Mouse (Mus musculus): ENCODE results near the gene Stat5a. TPM values are rescaled to one million over a fixed set of nuclear protein-coding genes. Genes with fewer than 3 reads are reported as not detected.
A peak's percentile ranks its signal among the peaks of the same experiment; 100 is the strongest.

Stat5a gene
- polyA plus RNA-seq, 1 experiment from 2014 or later: 11.0 TPM

DNA sequence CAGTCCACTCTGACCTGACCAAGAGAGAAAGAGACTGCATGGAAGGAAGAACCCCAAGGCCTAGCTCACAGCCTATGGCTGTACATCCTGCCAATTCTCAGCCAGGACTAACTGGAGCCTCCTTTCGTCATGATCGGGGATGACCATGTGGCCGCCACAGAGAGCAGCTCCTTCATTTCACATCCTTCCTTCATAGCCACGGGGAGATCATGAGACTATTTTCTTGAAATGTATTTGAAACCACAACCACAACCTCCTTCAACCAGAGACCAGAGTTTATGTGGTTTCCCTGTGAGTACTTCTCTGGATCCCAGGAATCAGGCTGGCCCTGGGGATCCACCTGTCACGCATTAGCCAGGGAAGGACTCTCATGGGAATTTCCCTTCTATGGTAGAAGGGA lies 6.1 kb upstream of the Stat5a start:
- Histone ChIP-seq H3K9me3 (ENCODE audit: control insufficient read depth, low read length) (no peaks in the 10 kb centered on the region), H3K9ac (ENCODE audit: low read length) (no peak overlapping the region), H3K27ac (ENCODE audit: low read length) (no peak overlapping the region), H3K4me1 (replicated peaks; ENCODE audit: control insufficient read depth, insufficient read depth, low read length) (peaks cover 18% of the 10 kb centered on the region), H3K27me3 (ENCODE audit: control insufficient read depth, insufficient read depth, low read depth, low read length) (peaks cover 6% of the 10 kb centered on the region), H3K36me3 (ENCODE audit: control insufficient read depth, insufficient read depth, low read length) (no peaks in the 10 kb centered on the region), H3K4me2 (ENCODE audit: low read depth, low read length) (no peak overlapping the region), H3K4me3 (ENCODE audit: low read length) (no peak overlapping the region)
- WGBS: 76% methylated on average over 5 of the region's 5 CpGs
- ATAC-seq (ENCODE audit: low read depth): no peak

DNA sequence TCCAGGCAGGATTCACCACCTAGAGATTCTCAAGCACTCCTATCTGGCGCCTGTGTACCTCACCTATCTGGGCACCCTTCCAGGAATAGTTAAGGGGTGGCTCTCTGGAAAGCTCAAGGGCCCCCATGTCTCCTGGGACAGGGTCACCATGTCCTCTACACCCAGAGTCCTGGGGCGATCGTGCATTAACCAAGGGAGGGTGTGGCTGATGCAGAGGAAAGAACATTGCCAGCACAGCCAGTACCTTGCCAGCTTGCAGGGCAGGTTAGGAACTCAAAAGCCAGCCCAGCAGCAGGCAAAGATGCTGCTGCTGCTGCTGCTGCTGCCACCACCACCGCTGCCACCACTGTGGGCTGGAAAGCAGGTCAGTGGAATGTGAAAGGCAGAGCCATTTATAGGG lies 4.9 kb upstream of the Stat5a start:
- Histone ChIP-seq H3K4me2 (ENCODE audit: low read depth, low read length) (no peak overlapping the region), H3K27me3 (ENCODE audit: control insufficient read depth, insufficient read depth, low read depth, low read length) (peaks cover 6% of the 10 kb centered on the region), H3K4me1 (replicated peaks; ENCODE audit: control insufficient read depth, insufficient read depth, low read length) (peaks cover 7% of the 10 kb centered on the region), H3K4me3 (ENCODE audit: low read length) (no peak overlapping the region), H3K9ac (ENCODE audit: low read length) (no peak overlapping the region), H3K36me3 (ENCODE audit: control insufficient read depth, insufficient read depth, low read length) (no peaks in the 10 kb centered on the region), H3K9me3 (ENCODE audit: control insufficient read depth, low read length) (no peaks in the 10 kb centered on the region), H3K27ac (ENCODE audit: low read length) (no peak overlapping the region)
- 44% methylated on average over 4 of the region's 4 CpGs for WGBS
- no peak for ATAC-seq (ENCODE audit: low read depth)

DNA sequence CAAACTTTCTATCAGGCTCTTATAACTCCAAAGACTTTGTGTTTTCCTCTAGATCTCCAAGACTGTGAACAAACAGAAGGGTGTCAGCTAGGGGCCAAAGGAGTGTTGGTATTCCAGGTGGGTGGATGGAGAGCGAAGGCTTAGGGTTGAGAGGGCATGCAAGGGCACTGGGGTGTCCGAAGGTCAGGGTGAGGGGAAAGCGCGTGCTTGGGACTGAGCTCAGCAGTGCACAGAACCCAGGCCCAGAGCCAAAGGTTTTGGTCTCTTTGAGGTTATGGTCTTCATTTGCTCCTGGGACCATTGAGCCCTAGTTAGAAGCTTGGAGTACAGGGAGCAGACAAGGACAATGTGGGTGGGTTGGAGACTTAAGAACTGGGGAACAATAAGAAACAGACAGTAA lies 4.0 kb upstream of the Stat5a start:
- Histone ChIP-seq H3K9ac (ENCODE audit: low read length) (no peak overlapping the region), H3K9me3 (ENCODE audit: control insufficient read depth, low read length) (no peaks in the 10 kb centered on the region), H3K4me2 (ENCODE audit: low read depth, low read length) (no peak overlapping the region), H3K4me3 (ENCODE audit: low read length) (no peak overlapping the region), H3K4me1 (replicated peaks; ENCODE audit: control insufficient read depth, insufficient read depth, low read length) (peaks cover 14% of the 10 kb centered on the region), H3K36me3 (ENCODE audit: control insufficient read depth, insufficient read depth, low read length) (no peaks in the 10 kb centered on the region), H3K27ac (ENCODE audit: low read length) (no peak overlapping the region), H3K27me3 (ENCODE audit: control insufficient read depth, insufficient read depth, low read depth, low read length) (peaks cover 6% of the 10 kb centered on the region)
- WGBS: 72% methylated on average over 4 of the region's 4 CpGs
- no peak for ATAC-seq (ENCODE audit: low read depth)

- no peak overlapping the region for H3K27ac ChIP-seq (ENCODE audit: low read length)
- 55% methylated on average over 6 of the region's 6 CpGs for WGBS
- H3K9ac ChIP-seq (ENCODE audit: low read length): no peak overlapping the region
- H3K36me3 ChIP-seq (ENCODE audit: control insufficient read depth, insufficient read depth, low read length): no peaks in the 10 kb centered on the region
- H3K9me3 ChIP-seq (ENCODE audit: control insufficient read depth, low read length): no peaks in the 10 kb centered on the region
- no peak overlapping the region for H3K4me3 ChIP-seq (ENCODE audit: low read length)
- peaks cover 3% of the 10 kb centered on the region for H3K27me3 ChIP-seq (ENCODE audit: control insufficient read depth, insufficient read depth, low read depth, low read length)
- no peak overlapping the region for H3K4me2 ChIP-seq (ENCODE audit: low read depth, low read length)
- peaks cover 13% of the 10 kb centered on the region for H3K4me1 ChIP-seq (replicated peaks; ENCODE audit: control insufficient read depth, insufficient read depth, low read length)
- no peak for ATAC-seq (ENCODE audit: low read depth)
Measured at GRCm38 (mm10) chr11:100857960-100858359, 1.2 kb upstream of the Stat5a start.

DNA sequence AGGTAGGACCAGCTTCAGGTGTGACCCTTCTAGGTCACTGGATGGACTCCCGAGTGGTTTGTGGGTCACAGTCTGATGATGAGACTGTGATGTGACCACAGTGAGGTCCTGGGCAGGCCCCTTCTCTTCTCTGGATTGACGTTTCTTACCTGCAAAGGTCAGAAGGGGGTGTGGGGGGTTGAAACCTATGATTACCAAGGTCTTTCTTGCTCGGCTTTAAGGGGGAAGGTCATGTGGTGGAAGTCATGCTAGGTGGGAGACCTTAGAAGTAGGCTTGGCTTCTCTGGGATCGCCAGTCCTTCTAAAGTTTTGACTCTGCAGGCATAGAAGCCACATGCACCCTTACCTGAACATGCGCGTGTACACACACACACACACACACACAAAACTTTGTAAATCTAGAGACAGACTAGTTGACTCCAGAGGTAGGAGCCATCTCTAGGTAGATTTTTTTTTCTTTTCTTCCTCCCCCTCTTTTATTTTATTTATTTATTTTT lies 476 bp downstream of the Stat5a start:
- Histone ChIP-seq H3K27me3 (ENCODE audit: control insufficient read depth, insufficient read depth, low read depth, low read length) (no peaks in the 10 kb centered on the region; the same call in 1 of the 2 replicates), H3K36me3 (ENCODE audit: control insufficient read depth, insufficient read depth, low read length) (no peaks in the 10 kb centered on the region), H3K4me1 (replicated peaks; ENCODE audit: control insufficient read depth, insufficient read depth, low read length) (peaks cover 13% of the 10 kb centered on the region), H3K4me2 (ENCODE audit: low read depth, low read length) (peak overlapping the region; percentile 83), H3K9ac (ENCODE audit: low read length) (peak overlapping the region; percentile 72), H3K9me3 (ENCODE audit: control insufficient read depth, low read length) (no peaks in the 10 kb centered on the region), H3K4me3 (ENCODE audit: low read length) (peak overlapping the region; percentile 63), H3K27ac (ENCODE audit: low read length) (no peak overlapping the region)
- WGBS: 51% methylated on average over 6 of the region's 6 CpGs
- ATAC-seq (ENCODE audit: low read depth): no peak

GRCm38 (mm10) chr11:100860198-100861048 lies 1.3 kb downstream of the Stat5a start:
- no peaks in the 10 kb centered on the region; the same call in 1 of the 2 replicates for H3K27me3 ChIP-seq (ENCODE audit: control insufficient read depth, insufficient read depth, low read depth, low read length)
- H3K36me3 ChIP-seq (ENCODE audit: control insufficient read depth, insufficient read depth, low read length): no peaks in the 10 kb centered on the region
- H3K4me1 ChIP-seq (replicated peaks; ENCODE audit: control insufficient read depth, insufficient read depth, low read length): peaks cover 13% of the 10 kb centered on the region
- peak overlapping the region; percentile 63 for H3K4me3 ChIP-seq (ENCODE audit: low read length)
- no peaks in the 10 kb centered on the region for H3K9me3 ChIP-seq (ENCODE audit: control insufficient read depth, low read length)
- peak overlapping the region; percentile 69 for H3K27ac ChIP-seq (ENCODE audit: low read length)
- H3K4me2 ChIP-seq (ENCODE audit: low read depth, low read length): peak overlapping the region; percentile 83
- H3K9ac ChIP-seq (ENCODE audit: low read length): peak overlapping the region; percentile 72
- ATAC-seq (ENCODE audit: low read depth): peak; percentile 94
- WGBS: under 1% methylated on average over 52 of the region's 55 CpGs

GRCm38 (mm10) chr11:100861335-100861734 lies 2.2 kb downstream of the Stat5a start:
- Histone ChIP-seq H3K9ac (ENCODE audit: low read length) (no peak overlapping the region; the same call in 1 of the 2 replicates), H3K27ac (ENCODE audit: low read length) (no peak overlapping the region), H3K4me1 (replicated peaks; ENCODE audit: control insufficient read depth, insufficient read depth, low read length) (peaks cover 13% of the 10 kb centered on the region), H3K4me2 (ENCODE audit: low read depth, low read length) (peak overlapping the region; percentile 83; the same call in 1 of the 2 replicates), H3K27me3 (ENCODE audit: control insufficient read depth, insufficient read depth, low read depth, low read length) (no peaks in the 10 kb centered on the region; the same call in 1 of the 2 replicates), H3K36me3 (ENCODE audit: control insufficient read depth, insufficient read depth, low read length) (no peaks in the 10 kb centered on the region), H3K9me3 (ENCODE audit: control insufficient read depth, low read length) (no peaks in the 10 kb centered on the region), H3K4me3 (ENCODE audit: low read length) (no peak overlapping the region)
- WGBS: 75% methylated on average over 7 of the region's 7 CpGs
- no peak for ATAC-seq (ENCODE audit: low read depth)

GRCm38 (mm10) chr11:100861836-100862235 lies 2.7 kb downstream of the Stat5a start:
- H3K36me3 ChIP-seq (ENCODE audit: control insufficient read depth, insufficient read depth, low read length): no peaks in the 10 kb centered on the region
- H3K4me3 ChIP-seq (ENCODE audit: low read length): no peak overlapping the region
- H3K9ac ChIP-seq (ENCODE audit: low read length): no peak overlapping the region
- ATAC-seq (ENCODE audit: low read depth): no peak
- H3K27ac ChIP-seq (ENCODE audit: low read length): no peak overlapping the region
- H3K9me3 ChIP-seq (ENCODE audit: control insufficient read depth, low read length): no peaks in the 10 kb centered on the region
- H3K27me3 ChIP-seq (ENCODE audit: control insufficient read depth, insufficient read depth, low read depth, low read length): no peaks in the 10 kb centered on the region; the same call in 1 of the 2 replicates
- peaks cover 13% of the 10 kb centered on the region for H3K4me1 ChIP-seq (replicated peaks; ENCODE audit: control insufficient read depth, insufficient read depth, low read length)
- no peak overlapping the region for H3K4me2 ChIP-seq (ENCODE audit: low read depth, low read length)
- 35% methylated on average over 3 of the region's 3 CpGs for WGBS

DNA sequence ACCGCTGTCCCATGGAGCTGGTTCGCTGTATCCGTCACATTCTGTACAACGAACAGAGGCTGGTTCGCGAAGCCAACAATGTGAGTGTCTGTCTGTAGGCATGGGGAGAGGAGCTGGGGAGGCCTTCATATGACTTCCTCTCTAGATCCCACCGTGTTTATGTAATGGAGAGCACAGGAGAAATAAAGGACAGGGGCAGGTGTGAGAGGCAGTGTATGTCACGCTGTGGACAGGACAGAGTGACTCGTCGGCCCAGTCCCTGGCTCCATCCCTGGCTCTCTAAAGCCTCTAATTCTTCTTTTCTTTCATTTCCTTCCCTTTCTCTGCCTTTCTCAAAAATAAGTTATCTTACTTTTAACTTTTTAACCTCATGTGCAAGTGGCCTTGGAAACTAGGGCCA lies 4.0 kb downstream of the Stat5a start:
- Histone ChIP-seq H3K36me3 (ENCODE audit: control insufficient read depth, insufficient read depth, low read length) (no peaks in the 10 kb centered on the region), H3K4me1 (replicated peaks; ENCODE audit: control insufficient read depth, insufficient read depth, low read length) (peaks cover 13% of the 10 kb centered on the region), H3K4me3 (ENCODE audit: low read length) (no peak overlapping the region), H3K9ac (ENCODE audit: low read length) (no peak overlapping the region), H3K27ac (ENCODE audit: low read length) (no peak overlapping the region), H3K9me3 (ENCODE audit: control insufficient read depth, low read length) (no peaks in the 10 kb centered on the region), H3K27me3 (ENCODE audit: control insufficient read depth, insufficient read depth, low read depth, low read length) (no peaks in the 10 kb centered on the region; the same call in 1 of the 2 replicates), H3K4me2 (ENCODE audit: low read depth, low read length) (no peak overlapping the region)
- 86% methylated on average over 10 of the region's 10 CpGs for WGBS
- no peak for ATAC-seq (ENCODE audit: low read depth)

Measured in lung, embryonic 16.5 days (tissue).